In the genomic region with DNA sequence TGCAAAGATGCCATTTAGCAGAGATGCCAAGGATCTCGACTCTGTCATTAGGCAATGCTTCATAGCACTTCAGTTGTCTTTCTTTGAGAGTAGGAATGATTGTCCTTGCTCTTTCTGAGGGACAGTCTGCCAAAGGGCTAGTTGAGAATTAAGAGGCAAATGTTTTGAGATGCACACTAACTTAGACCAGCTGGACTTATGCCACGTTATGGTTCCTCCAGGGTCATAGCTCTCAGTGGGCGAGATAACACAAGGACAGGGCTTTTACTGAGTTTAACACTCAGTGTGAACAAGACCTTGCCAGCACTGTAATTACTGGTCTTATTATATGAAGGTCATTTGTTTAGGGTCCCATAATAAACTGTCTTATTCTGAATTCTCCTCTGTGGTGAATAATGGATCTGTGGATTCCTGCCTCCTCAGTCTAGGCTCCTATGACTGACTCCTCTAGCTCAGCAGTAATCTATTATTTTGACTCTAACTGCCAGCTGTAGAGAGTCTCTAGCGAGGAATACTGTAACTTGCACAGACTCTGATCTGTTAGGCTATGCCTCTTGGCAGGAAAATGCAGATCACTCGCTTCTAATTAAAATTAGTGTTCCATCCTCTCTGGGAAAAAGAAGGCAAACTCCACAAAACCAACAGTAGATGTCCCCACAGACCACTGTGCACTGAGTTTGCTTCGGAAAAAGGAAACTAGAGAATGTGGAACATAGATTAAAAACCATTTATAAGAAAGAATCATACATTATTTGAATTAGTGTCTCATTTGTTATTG, we compare ENCODE assay signal across 9 mouse cellular contexts.
DNase-seq lines count a peak whose midpoint lies in the region; ATAC-seq lines count a peak whose summit lies in the region.
"Had no signal": no experiment of that assay in that cellular context is flagged by ENCODE, and none has a peak within 500 bp of the region (broad histone marks: within the 10 kb centered on the region; RNA-seq: fewer than 3 reads in every experiment).

No protein-coding gene starts in this region.

- no peak for DNase-seq in cerebellum, adult 18-20 months
- no peak for DNase-seq in midbrain, embryonic 11.5 days (ENCODE audit: low spot score, missing footprints)
- DNase-seq in midbrain, embryonic 10.5 days (ENCODE audit: low spot score) = no peak
- peak; percentile 44 to 88 for DNase-seq in layer of hippocampus, postnatal 14 days (ENCODE audit: low spot score in 2 of 2)
- DNase-seq in right cerebral cortex, postnatal 4 days = peak; percentile 19
- no peak for DNase-seq in lung, postnatal 36 days
- DNase-seq in gastrocnemius, postnatal 14 days = no peak

- no peaks in the 10 kb centered on the region for H3K27me3 ChIP-seq in midbrain, embryonic 11.5 days (ENCODE audit: control insufficient read depth, insufficient read depth, low read length)
- no peaks in the 10 kb centered on the region for H3K27me3 ChIP-seq in midbrain, embryonic 10.5 days (ENCODE audit: low read depth, poor library complexity, severe bottlenecking)

- H3K4me2 ChIP-seq in midbrain, embryonic 11.5 days = no peak overlapping the region

- intact Hi-C loops in gastrocnemius, postnatal 14 days (cut with DNase I; ENCODE audit: low total_unique reads) = no loop called here

- H3K9ac ChIP-seq in midbrain, embryonic 11.5 days (ENCODE audit: low read length) = no peak overlapping the region

- WGBS in midbrain, embryonic 11.5 days = 64% methylated on average over 6 of the region's 6 CpGs
- WGBS in midbrain, embryonic 10.5 days = 69% methylated on average over 6 of the region's 6 CpGs

- peaks cover 5% of the 10 kb centered on the region; the same call in 1 of the 2 replicates for H3K4me1 ChIP-seq in midbrain, embryonic 11.5 days (ENCODE audit: control insufficient read depth, insufficient read depth, low read length)
- peaks cover 16% of the 10 kb centered on the region for H3K4me1 ChIP-seq in midbrain, embryonic 10.5 days

- no peak overlapping the region for H3K4me3 ChIP-seq in midbrain, embryonic 11.5 days (ENCODE audit: low read depth, low read length)
- no peak overlapping the region for H3K4me3 ChIP-seq in midbrain, embryonic 10.5 days
- H3K4me3 ChIP-seq: myocyte had no signal

- no peak overlapping the region for H3K27ac ChIP-seq in midbrain, embryonic 11.5 days (ENCODE audit: low read depth, low read length)
- H3K27ac ChIP-seq in midbrain, embryonic 10.5 days (replicated peaks) = no peak overlapping the region

- no peaks in the 10 kb centered on the region for H3K9me3 ChIP-seq in midbrain, embryonic 11.5 days (ENCODE audit: control insufficient read depth, low read length)
- no peaks in the 10 kb centered on the region for H3K9me3 ChIP-seq in midbrain, embryonic 10.5 days (replicated peaks)

- ATAC-seq in cerebellum, adult (ENCODE audit: insufficient number of reproducible peaks, low FRiP score, low TSS enrichment) = peak; percentile 40; the same call in 1 of the 2 replicates
- peak; percentile 49 for ATAC-seq in midbrain, embryonic 11.5 days (ENCODE audit: low FRiP score)

- no peaks in the 10 kb centered on the region for H3K36me3 ChIP-seq in midbrain, embryonic 11.5 days (ENCODE audit: control insufficient read depth, insufficient read depth, low read length)
- no peaks in the 10 kb centered on the region for H3K36me3 ChIP-seq in midbrain, embryonic 10.5 days

Comparison
In these comparisons a context has a peak if more than half of its experiments do, and no peak if none do; other contexts are left out.
1. DNase-seq: peak in layer of hippocampus, postnatal 14 days (2 of 2) and right cerebral cortex, postnatal 4 days (single experiment); none in cerebellum, adult 18-20 months (0 of 2), midbrain, embryonic 11.5 days (single experiment), midbrain, embryonic 10.5 days (single experiment), lung, postnatal 36 days (single experiment) and gastrocnemius, postnatal 14 days (single experiment).